Mouse (Mus musculus) intestine, embryonic 16.5 days (tissue): ENCODE results near the gene Smtn. TPM values are rescaled to one million over a fixed set of nuclear protein-coding genes. Genes with fewer than 3 reads are reported as not detected.

Source experiments
- polyA plus RNA-seq: library from polyadenylated mRNA; unstranded; fragments of >200 nt; fragmentation: Nextera tagmentation; extraction: Ambion mirVana; gene quantifications from 2 replicates; pipeline ENCODE4 v1.2.1, GENCODE M21; 2015

Gene Smtn
- polyA plus RNA-seq, 1 experiment from 2014 or later, result 78.2 TPM

Other genes with a start within 250 kb of the Smtn start
- gene Pik3ip1, start 210.2 kb downstream of the Smtn start, polyA plus RNA-seq, result 7.3 and 8.8 TPM in 2 replicates
- 81.3 and 90.6 TPM in 2 replicates for gene Limk2, start 131.4 kb downstream of the Smtn start, polyA plus RNA-seq
- gene Rnf185, start 88.2 kb downstream of the Smtn start, polyA plus RNA-seq, result 34.1 and 36.1 TPM in 2 replicates
- gene Pla2g3, start 52.3 kb downstream of the Smtn start, polyA plus RNA-seq, result 0.33 and 0.43 TPM in 2 replicates
- 5.6 and 5.9 TPM in 2 replicates for gene Inpp5j, start 35.8 kb downstream of the Smtn start, polyA plus RNA-seq
- 182 and 185 TPM in 2 replicates for gene Selenom, start 25.9 kb downstream of the Smtn start, polyA plus RNA-seq
- gene Morc2a, start 108.6 kb upstream of the Smtn start, polyA plus RNA-seq, result 17.1 and 18.1 TPM in 2 replicates